Mouse (Mus musculus): ENCODE data around the gene Foxk2. TPM values are rescaled to one million over a fixed set of nuclear protein-coding genes. Genes with fewer than 3 reads are reported as not detected.

The Foxk2 gene
- polyA plus RNA-seq (2017; shearing (Covaris generic)), result 2.5 TPM

GRCm38 (mm10) chr11:121259160-121260100 lies at the start of gene Foxk2:
TSS of gene Foxk2 (plus strand) at chr11:121259990.

GRCm38 (mm10) chr11:121229018-121229439 lies 30.8 kb upstream of the Foxk2 start, which contains the start of gene Cybc1:
TSS of gene Cybc1 (minus strand) at chr11:121229322.

DNA sequence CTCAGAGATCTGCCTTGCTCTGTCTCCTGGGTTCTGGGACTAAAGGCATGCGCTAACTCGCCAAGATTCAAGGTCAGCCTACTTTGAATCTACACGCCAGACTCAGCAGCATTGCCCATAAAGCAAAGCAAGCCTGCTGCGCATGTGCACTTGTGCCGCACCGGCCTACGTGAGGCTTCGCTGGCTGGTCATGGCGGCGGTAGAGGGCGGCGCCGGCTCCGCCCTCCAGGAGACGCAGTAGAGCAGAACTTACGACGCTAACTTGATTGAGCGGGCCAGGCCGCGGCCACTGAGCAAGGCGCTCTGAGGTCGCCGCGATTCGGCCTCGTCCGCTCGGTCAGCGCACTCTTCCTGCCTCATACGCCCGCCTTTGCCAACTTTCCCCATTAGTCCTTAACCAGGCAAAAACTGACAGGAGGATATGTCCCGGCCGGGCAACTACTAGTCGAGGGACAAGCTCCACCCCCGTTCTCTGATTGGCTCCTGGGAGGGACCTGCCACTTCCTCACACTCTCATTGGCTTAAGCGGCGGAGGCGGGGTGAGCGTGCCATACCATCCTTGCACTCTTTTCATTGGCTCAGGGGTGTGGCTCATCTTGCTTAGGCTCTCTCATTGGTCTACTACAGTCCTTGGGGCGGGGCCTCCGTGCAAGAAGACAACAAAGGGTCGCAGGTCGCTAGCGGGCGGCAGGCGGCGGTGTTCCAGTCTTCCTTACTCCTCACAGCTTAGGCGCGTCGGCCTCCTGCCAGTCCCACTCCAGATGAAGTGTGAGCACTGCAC lies 23.0 kb upstream of the Foxk2 start, which contains the start of gene Narf:
Gene Narf (plus strand): TSS at position 690 of the 781 bp plus-strand sequence.

DNA sequence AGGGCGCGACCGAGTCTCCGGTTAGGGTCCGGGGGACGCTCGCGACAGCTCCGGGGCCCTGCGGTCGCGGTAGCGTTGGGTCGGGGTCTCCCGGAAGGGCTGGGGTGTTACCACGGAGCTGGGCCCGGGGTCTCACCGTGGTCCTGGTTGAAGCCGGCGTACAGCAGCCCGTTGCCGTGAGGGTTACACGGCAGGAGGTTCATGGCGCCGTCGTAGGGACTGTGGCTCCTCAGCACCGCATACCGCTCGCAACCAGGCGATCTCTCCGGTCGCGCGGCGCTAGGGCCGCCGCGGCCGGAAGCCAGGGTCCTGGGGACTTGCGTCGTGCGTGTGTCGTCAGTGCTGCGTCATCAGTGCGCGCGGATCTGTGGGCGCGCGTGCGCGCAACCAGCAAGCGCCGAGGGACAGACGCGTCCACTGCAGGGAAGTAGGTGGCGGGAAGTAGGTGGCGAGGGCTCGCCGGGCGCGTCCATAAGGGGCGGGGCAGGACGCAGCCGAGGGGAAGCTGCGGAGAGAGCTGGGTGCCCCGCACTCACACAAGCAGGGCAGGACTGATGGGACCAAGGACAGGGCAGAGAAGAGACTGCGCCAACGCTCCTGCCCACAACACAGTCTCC lies 94.4 kb downstream of the Foxk2 start, which contains the start of gene Wdr45b:
Gene Wdr45b (minus strand): TSS at position 355 of the 617 bp plus-strand sequence.

Other genes starting within 250 kb of the Foxk2 start
- gene Cd7, start 220.6 kb upstream of the Foxk2 start, polyA plus RNA-seq (2017; shearing (Covaris generic)), result 68.3 TPM
- not detected for gene Sectm1b, start 196.4 kb upstream of the Foxk2 start, polyA plus RNA-seq (2017; shearing (Covaris generic))
- not detected for gene Sectm1a, start 178.8 kb upstream of the Foxk2 start, polyA plus RNA-seq (2017; shearing (Covaris generic))
- not detected for gene Tex19.2, start 141.3 kb upstream of the Foxk2 start, polyA plus RNA-seq (2017; shearing (Covaris generic))
- gene Tex19.1, start 113.8 kb upstream of the Foxk2 start, polyA plus RNA-seq (2017; shearing (Covaris generic)), result not detected
- gene Uts2r, start 99.7 kb upstream of the Foxk2 start, polyA plus RNA-seq (2017; shearing (Covaris generic)), result not detected
- gene Hexdc, start 55.6 kb upstream of the Foxk2 start, polyA plus RNA-seq (2017; shearing (Covaris generic)), result 1.9 TPM
- gene Ogfod3, start 55.3 kb upstream of the Foxk2 start, polyA plus RNA-seq (2017; shearing (Covaris generic)), result 6.3 TPM
- gene Cybc1, start 30.7 kb upstream of the Foxk2 start, polyA plus RNA-seq (2017; shearing (Covaris generic)), result 150 TPM
- gene Narf, start 22.7 kb upstream of the Foxk2 start, polyA plus RNA-seq (2017; shearing (Covaris generic)), result 53.2 TPM
- 44.1 TPM for gene Wdr45b, start 94.5 kb downstream of the Foxk2 start, polyA plus RNA-seq (2017; shearing (Covaris generic))
- 0.20 TPM for gene Rab40b, start 128.3 kb downstream of the Foxk2 start, polyA plus RNA-seq (2017; shearing (Covaris generic))
- gene Fn3krp, start 161.4 kb downstream of the Foxk2 start, polyA plus RNA-seq (2017; shearing (Covaris generic)), result 0.89 TPM
- gene Fn3k, start 174.9 kb downstream of the Foxk2 start, polyA plus RNA-seq (2017; shearing (Covaris generic)), result not detected
- gene Tbcd, start 192.0 kb downstream of the Foxk2 start, polyA plus RNA-seq (2017; shearing (Covaris generic)), result 50.3 TPM

All from activated CD4-positive, CD25-positive, alpha-beta regulatory T cell, adult 9 weeks (primary cell).